Mouse (Mus musculus) testis, adult 2 months (tissue): ENCODE measurements around the gene Mrps18b. TPM values are rescaled to one million over a fixed set of nuclear protein-coding genes. Genes with fewer than 3 reads are reported as not detected.

ENCODE experiments used
- H3K27ac ChIP-seq: fragments of 200-500 bp; 2 replicates; pipeline ENCODE4 v1.5.1; 2012; ENCODE audit warnings: low read depth, low read length; ENCODE audit not compliant: control insufficient read depth, insufficient read depth
- H3K27me3 ChIP-seq: fragments of 200-500 bp; 2 replicates; pipeline ENCODE4 v1.6.1; 2012; ENCODE audit warnings: mild to moderate bottlenecking, low read length, moderate library complexity; ENCODE audit not compliant: control insufficient read depth, insufficient read depth
- H3K36me3 ChIP-seq: fragments of 200-500 bp; 2 replicates; pipeline ENCODE4 v1.6.1; 2012; ENCODE audit warnings: mild to moderate bottlenecking, low read length; ENCODE audit not compliant: control insufficient read depth, insufficient read depth
- H3K4me1 ChIP-seq: fragments of 200-500 bp; 2 replicates; pipeline ENCODE4 v1.6.1; 2012; ENCODE audit warnings: low read length; ENCODE audit not compliant: control insufficient read depth, insufficient read depth
- H3K4me3 ChIP-seq: fragments of 200-500 bp; 2 replicates; pipeline ENCODE4 v1.5.1; 2012; ENCODE audit warnings: low read depth, mild to moderate bottlenecking, low read length, moderate library complexity, mixed read lengths; ENCODE audit not compliant: control insufficient read depth
- CTCF ChIP-seq: fragments of 200-500 bp; IDR thresholded peaks from 2 replicates; pipeline ENCODE4 v1.5.1; 2012; ENCODE audit warnings: low read depth, mild to moderate bottlenecking, inconsistent platforms, low read length, moderate library complexity; ENCODE audit not compliant: control insufficient read depth, insufficient read depth, insufficient replicate concordance
- POLR2A ChIP-seq: fragments of 200-500 bp; IDR thresholded peaks from 2 replicates; pipeline ENCODE4 v1.6.1; 2012; ENCODE audit warnings: low read depth, mild to moderate bottlenecking, inconsistent platforms, low read length, moderate library complexity; ENCODE audit not compliant: control insufficient read depth
- polyA plus RNA-seq: library from polyadenylated mRNA; depleted of rRNA; stranded (reverse); fragments of >200 nt; gene quantifications from 2 replicates; pipeline ENCODE4 v1.2.3, GENCODE M21; 2012

Mrps18b gene
- polyA plus RNA-seq, 1 experiment = 81.8 TPM

DNA sequence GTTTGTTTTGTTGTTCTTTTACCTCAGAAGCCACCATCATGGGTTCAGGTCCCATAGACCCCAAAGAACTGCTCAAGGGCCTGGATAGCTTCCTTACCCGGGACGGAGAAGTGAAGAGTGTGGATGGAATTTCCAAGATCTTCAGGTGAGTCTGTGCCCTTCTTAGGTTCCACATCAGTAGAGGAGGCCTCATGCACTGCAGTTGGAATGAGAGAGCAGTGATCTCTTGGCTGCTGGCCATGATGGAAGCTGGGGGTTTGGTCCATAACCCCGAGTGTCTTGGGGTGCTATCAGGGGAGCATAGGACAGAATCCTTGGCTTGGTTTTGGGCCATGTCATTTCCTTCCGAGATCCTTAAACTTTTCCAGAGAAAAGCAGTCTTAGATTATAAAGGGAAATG, 7.1 kb upstream of the Mrps18b start:
- H3K27ac ChIP-seq = no peak overlapping the region
- peaks cover 4% of the 10 kb centered on the region; the same call in 1 of the 2 replicates for H3K36me3 ChIP-seq
- no peaks in the 10 kb centered on the region for H3K4me1 ChIP-seq
- no peaks in the 10 kb centered on the region for H3K27me3 ChIP-seq
- no peak for TF ChIP-seq CTCF
- TF ChIP-seq POLR2A = 0 out of 2 replicates have a peak, but pooled peaks have one; percentile 12
- H3K4me3 ChIP-seq = no peak overlapping the region

DNA sequence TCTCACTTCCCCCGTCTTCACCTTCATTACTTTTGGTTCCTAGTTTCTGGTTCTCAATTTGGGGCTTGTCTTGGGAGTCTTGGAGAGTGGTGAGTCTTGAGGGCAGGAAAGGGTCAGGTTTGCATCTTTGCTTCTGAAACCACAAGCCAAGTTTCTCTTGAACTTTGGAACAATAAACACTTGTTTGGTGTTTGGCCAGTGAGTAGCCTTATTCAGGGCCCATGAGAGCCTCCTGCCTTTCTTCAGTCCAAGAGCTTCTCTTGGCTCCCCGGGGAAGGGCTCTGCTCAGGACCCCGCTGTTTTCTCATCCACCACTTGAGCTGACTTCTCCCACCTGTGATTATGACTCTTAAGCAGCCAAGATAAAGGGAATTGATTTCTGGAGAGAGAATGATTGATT, 6.4 kb upstream of the Mrps18b start:
- Histone ChIP-seq H3K4me1 (no peaks in the 10 kb centered on the region), H3K36me3 (peaks cover 4% of the 10 kb centered on the region; the same call in 1 of the 2 replicates), H3K27ac (no peak overlapping the region), H3K4me3 (no peak overlapping the region), H3K27me3 (no peaks in the 10 kb centered on the region)
- TF ChIP-seq CTCF (no peak), POLR2A (no peak)

DNA sequence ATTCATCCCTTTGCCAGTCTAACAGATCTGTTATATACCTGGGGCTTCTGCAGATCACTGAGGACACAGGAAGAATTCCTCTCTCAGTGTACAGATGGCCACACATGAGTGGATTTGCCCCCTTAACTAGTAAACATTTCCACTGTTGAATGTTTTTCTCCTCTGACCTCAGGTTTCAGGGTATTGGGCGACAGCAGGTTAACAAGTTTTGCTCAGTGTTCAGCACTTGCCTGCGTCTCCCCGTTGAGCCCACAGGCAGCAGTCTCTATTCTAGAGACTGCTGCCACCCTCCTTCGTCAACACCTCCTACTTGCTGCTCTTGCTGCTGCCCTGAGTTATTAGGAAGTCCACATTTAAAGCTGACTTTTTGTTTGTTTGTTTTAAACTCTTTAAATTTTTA, 5.5 kb upstream of the Mrps18b start:
- Histone ChIP-seq H3K27me3 (no peaks in the 10 kb centered on the region), H3K4me1 (no peaks in the 10 kb centered on the region), H3K4me3 (no peak overlapping the region), H3K36me3 (peaks cover 5% of the 10 kb centered on the region), H3K27ac (no peak overlapping the region)
- TF ChIP-seq CTCF = no peak
- no peak for TF ChIP-seq POLR2A

DNA sequence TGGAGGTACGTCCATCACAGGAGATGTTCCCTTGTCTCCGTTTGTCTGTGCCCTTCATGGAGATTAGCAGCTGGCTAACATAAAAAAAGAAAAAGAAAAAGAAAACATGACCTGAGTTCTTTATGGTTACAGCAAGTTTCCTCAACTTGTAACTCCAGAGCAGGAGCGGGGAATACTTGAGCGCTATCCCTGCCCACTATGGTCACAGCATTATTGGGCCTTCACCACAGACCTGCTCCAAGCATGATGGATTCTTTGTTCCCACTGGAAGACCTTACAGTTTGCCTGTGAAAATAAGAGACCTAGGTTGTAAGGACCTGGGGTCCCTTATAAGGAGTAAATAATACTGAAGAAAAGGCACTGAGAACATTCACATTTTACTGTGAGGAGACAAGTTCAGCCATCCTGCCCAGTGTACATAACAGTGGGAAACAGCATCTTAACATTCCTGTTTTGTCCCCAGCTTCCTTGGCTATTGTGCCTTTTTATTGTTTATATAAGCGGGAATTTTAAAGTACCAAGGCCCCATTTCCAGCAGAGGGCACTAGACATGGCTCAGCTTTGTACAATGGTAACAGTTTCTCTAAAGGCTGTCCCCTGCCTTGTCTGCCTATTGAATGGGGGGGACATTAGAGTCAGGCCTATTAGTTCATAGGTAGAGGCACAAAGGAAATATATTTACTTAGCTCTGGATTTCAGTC, 4.8 kb upstream of the Mrps18b start:
- no peaks in the 10 kb centered on the region for H3K4me1 ChIP-seq
- H3K27me3 ChIP-seq = no peaks in the 10 kb centered on the region
- H3K36me3 ChIP-seq = peaks cover 3% of the 10 kb centered on the region
- TF ChIP-seq POLR2A (no peak), CTCF (no peak)
- H3K27ac ChIP-seq = no peak overlapping the region
- no peak overlapping the region for H3K4me3 ChIP-seq

DNA sequence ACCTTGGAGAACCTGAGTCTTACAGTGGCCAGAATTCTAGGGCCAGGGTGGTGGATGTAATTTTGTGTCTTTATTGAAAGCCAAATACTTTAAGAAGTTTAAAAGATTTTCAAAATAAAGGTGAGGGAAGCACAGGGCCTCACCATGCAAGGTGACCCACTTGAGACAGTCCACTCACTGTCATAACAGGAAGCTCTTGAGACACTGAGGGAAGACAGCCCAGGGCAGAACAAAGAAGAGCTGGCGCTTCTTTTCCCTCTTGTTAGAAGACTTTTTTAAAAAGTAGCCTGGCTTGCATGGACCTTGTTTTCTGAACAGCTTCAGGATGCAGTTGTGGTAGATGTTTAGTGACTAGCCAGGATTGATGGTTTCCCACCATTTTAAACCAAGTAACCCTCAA, 4.2 kb upstream of the Mrps18b start:
- no peaks in the 10 kb centered on the region for H3K27me3 ChIP-seq
- no peak overlapping the region for H3K4me3 ChIP-seq
- peaks cover 2% of the 10 kb centered on the region; the same call in 1 of the 2 replicates for H3K4me1 ChIP-seq
- H3K27ac ChIP-seq = no peak overlapping the region
- H3K36me3 ChIP-seq = peaks cover 3% of the 10 kb centered on the region
- TF ChIP-seq POLR2A = no peak

DNA sequence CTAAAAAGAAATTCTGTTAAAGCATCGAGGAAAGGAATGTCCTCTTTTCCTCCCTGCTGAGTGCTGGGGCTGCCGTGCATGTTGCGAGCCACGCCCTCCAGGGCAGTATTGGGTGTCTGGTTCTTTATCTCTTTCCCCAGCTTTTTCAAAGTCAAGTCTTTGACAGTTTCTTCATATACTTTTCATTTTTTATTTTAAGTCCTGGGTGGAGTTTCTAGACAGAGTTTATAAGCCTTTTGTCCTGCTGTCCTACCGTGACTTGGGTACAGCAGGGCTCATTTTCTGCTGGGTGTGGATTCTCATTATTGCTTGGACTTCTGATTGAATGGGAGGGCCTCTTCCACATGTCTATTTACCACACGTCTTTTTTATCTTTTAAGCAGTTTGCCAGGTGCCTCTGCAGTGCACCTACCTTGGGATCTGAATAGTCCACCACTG, 3.7 kb upstream of the Mrps18b start:
- Histone ChIP-seq H3K4me3 (no peak overlapping the region), H3K4me1 (peaks cover 2% of the 10 kb centered on the region; the same call in 1 of the 2 replicates), H3K27ac (0 out of 2 replicates have a peak overlapping the region, but pooled peaks have one; percentile 32), H3K36me3 (peaks cover 3% of the 10 kb centered on the region), H3K27me3 (no peaks in the 10 kb centered on the region)
- no peak for TF ChIP-seq CTCF
- no peak; the same call in 1 of the 2 replicates for TF ChIP-seq POLR2A

DNA sequence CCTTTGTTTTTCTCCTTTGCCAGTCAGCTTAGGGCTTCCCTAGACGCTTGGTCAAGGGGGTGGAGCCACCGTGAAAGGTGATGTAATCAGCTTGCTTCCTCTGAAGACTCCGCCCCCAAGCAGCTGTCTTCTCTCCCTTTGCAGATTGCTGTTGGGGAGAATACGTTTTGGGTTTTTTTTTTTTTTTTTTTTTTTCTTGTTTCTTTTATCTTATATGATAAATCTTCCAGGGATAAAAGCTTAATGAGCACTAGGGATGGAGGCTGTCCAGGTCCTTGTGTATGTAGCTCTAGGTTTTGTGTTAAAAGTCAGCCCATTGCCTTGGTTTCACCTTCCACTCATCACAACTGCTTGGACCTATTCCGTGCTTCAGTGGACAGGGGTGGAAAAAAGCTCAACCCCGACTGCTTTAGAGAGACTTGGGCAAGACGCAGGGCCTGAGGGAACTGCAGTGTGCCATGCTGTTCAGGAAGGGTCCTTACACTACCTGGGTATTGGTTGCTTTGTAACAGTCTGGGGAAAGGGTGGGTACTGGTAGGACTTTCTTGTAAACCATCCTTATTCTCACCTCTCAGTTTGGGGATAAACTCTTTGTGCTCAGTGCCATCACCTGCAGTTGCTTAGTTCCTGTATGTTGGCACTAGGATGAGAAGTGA, 3.0 kb upstream of the Mrps18b start:
- TF ChIP-seq POLR2A (no peak; the same call in 1 of the 2 replicates), CTCF (no peak)
- peak overlapping the region; percentile 44 for H3K4me3 ChIP-seq
- no peaks in the 10 kb centered on the region for H3K27me3 ChIP-seq
- peak overlapping the region; percentile 32; the same call in 1 of the 2 replicates for H3K27ac ChIP-seq
- peaks cover 3% of the 10 kb centered on the region for H3K36me3 ChIP-seq
- peaks cover 2% of the 10 kb centered on the region; the same call in 1 of the 2 replicates for H3K4me1 ChIP-seq
